Mouse (Mus musculus) liver, embryonic 14.5 days (tissue): Measurements from ENCODE around the gene Otol1. TPM values are rescaled to one million over a fixed set of nuclear protein-coding genes. Genes with fewer than 3 reads are reported as not detected.

Experiments
- ATAC-seq: fragments of 200-750 bp; cut with Nextera tagmentation; 2 replicates; pipeline ENCODE4 v1.8.0; 2017; ENCODE audit warnings: moderate number of reproducible peaks, mild to moderate bottlenecking, moderate library complexity; ENCODE audit not compliant: insufficient read depth
- DNase-seq, 3 experiments: peaks; one replicate each; pipeline ENCODE4 v3.0.0-alpha.2; 2012 to 2013; ENCODE audit warnings: low read depth in 3 of 3, low spot score in 3 of 3
- H3K27ac ChIP-seq: fragments of 300-500 bp; sonication (generic); 2 replicates; pipeline ENCODE4 v1.5.1; 2014; ENCODE audit warnings: moderate library complexity, mild to moderate bottlenecking, control low read depth, inconsistent platforms
- H3K27me3 ChIP-seq: fragments of 300-500 bp; sonication (generic); 2 replicates; pipeline ENCODE4 v1.6.1; 2014; ENCODE audit warnings: mild to moderate bottlenecking, low read length, moderate library complexity; ENCODE audit not compliant: control insufficient read depth, insufficient read depth
- H3K36me3 ChIP-seq: fragments of 300-500 bp; sonication (generic); replicated peaks from 2 replicates; pipeline ENCODE4 v1.6.1; 2014; ENCODE audit warnings: low read depth; ENCODE audit not compliant: control insufficient read depth, insufficient read depth
- H3K4me1 ChIP-seq, 2 experiments: fragments of 200-500 bp in 1 of 2; fragments of 300-500 bp in 1 of 2; sonication (generic) in 1 of 2; replicated peaks; 2 replicates each; pipeline ENCODE4 v1.6.1; 2012 to 2014; ENCODE audit warnings: antibody characterized with exemption in 1 of 2, inconsistent platforms in 1 of 2, low read length in 1 of 2; ENCODE audit not compliant: control insufficient read depth in 2 of 2, insufficient read depth in 2 of 2
- H3K4me2 ChIP-seq: fragments of 300-500 bp; sonication (generic); 2 replicates; pipeline ENCODE4 v1.6.1; 2014; ENCODE audit warnings: low read depth, mild to moderate bottlenecking, control low read depth, moderate library complexity
- H3K4me3 ChIP-seq, 2 experiments: fragments of 200-500 bp in 1 of 2; fragments of 300-500 bp in 1 of 2; sonication (generic) in 1 of 2; 2 replicates each; pipeline ENCODE4 v1.5.1; 2012 to 2014; ENCODE audit warnings: low read depth in 2 of 2, low read length in 2 of 2, mild to moderate bottlenecking in 2 of 2, control low read depth in 1 of 2, inconsistent platforms in 1 of 2, moderate library complexity in 1 of 2; ENCODE audit not compliant: insufficient read depth in 1 of 2
- H3K9ac ChIP-seq: fragments of 300-500 bp; sonication (generic); replicated peaks from 2 replicates; pipeline ENCODE4 v1.6.1; 2014; ENCODE audit warnings: mild to moderate bottlenecking, control low read depth, moderate library complexity
- H3K9me3 ChIP-seq: fragments of 300-500 bp; sonication (generic); 2 replicates; pipeline ENCODE4 v1.6.1; 2016; ENCODE audit warnings: low read length, mixed read lengths; ENCODE audit not compliant: control insufficient read depth
- CTCF ChIP-seq: IDR thresholded peaks from 2 replicates; pipeline ENCODE4 v1.5.1; 2016; ENCODE audit warnings: antibody characterized with exemption, low read depth, control low read depth
- EP300 ChIP-seq: IDR thresholded peaks from 2 replicates; pipeline ENCODE4 v1.6.1; 2016; ENCODE audit warnings: antibody characterized with exemption, low read depth
- WGBS: fragments of 180-500 bp; shearing (Covaris S2); extraction: QIAGEN DNeasy Blood & Tissue Kit; methylation state at CpG from one replicate; pipeline ENCODE4 v1.1.7; 2014; ENCODE audit not compliant: insufficient replicate concordance; 5-methylcytosine and 5-hydroxymethylcytosine counted together
- polyA plus RNA-seq, 2 experiments: library from polyadenylated mRNA; depleted of rRNA in 1 of 2; stranded (reverse) in 1 of 2; unstranded in 1 of 2; fragments of >200 nt; fragmentation: Nextera tagmentation in 1 of 2; extraction: Ambion mirVana in 1 of 2; gene quantifications; 2 replicates each; pipeline versions ENCODE4 v1.2.1 to v1.2.3; 2012 to 2014

Otol1 gene
- polyA plus RNA-seq, 2 experiments, result not detected

DNA sequence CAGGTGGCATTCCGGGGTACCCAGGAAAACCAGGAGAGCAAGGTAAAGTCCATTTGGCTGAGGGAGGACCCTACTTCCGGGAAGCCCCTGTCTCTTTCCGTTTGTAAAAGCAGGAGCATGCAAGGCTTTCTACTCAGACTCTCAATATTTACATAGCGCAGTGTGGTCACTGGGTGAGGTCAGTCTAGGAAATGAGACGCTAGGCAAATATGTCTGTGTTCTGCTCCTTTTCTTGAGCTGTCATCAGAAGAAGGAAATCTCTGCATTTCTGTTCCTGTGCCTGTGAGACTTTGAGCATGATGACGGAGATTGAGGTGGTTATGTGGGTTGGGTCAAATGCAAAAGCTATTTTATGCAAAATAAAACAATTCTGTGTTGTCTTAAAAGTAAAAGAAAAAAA is 19.2 kb downstream of the Otol1 start:
- DNase-seq (no peak), ATAC-seq (no peak)
- H3K9ac ChIP-seq, result no peak overlapping the region
- no peak overlapping the region for H3K4me2 ChIP-seq
- H3K36me3 ChIP-seq, result no peaks in the 10 kb centered on the region
- TF ChIP-seq EP300 (no peak), CTCF (no peak)
- no peaks in the 10 kb centered on the region for H3K27me3 ChIP-seq
- H3K4me3 ChIP-seq, result no peak overlapping the region
- no peak overlapping the region for H3K27ac ChIP-seq
- H3K4me1 ChIP-seq, result no peaks in the 10 kb centered on the region
- 52% methylated on average over 6 of the region's 6 CpGs for WGBS
- H3K9me3 ChIP-seq, result no peaks in the 10 kb centered on the region

DNA sequence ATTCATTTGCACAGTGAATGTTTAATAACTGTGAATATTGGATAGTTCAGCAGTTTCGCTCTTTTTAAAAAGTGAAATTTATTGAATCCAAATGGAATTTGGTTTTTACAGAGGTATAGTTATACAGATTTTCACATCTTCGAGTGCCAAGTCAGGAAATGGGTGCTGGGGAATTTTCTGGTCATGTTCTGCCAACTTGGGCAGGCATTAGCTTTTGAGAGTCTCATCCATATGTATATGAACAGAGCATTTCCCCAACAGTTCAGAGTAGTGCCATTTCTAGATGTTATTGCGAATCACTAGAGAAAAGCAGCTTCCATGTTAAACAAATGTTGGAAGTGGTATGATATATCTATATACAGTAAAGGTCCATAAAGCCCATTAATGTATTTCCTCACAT is 21.8 kb downstream of the Otol1 start:
- Histone ChIP-seq H3K27ac (no peak overlapping the region), H3K9ac (no peak overlapping the region), H3K9me3 (no peaks in the 10 kb centered on the region), H3K4me3 (no peak overlapping the region), H3K27me3 (no peaks in the 10 kb centered on the region), H3K4me2 (no peak overlapping the region), H3K4me1 (no peaks in the 10 kb centered on the region), H3K36me3 (no peaks in the 10 kb centered on the region)
- DNase-seq (no peak), ATAC-seq (no peak)
- TF ChIP-seq EP300 (no peak), CTCF (no peak)
- WGBS, result 48% methylated on average over 3 of the region's 3 CpGs

DNA sequence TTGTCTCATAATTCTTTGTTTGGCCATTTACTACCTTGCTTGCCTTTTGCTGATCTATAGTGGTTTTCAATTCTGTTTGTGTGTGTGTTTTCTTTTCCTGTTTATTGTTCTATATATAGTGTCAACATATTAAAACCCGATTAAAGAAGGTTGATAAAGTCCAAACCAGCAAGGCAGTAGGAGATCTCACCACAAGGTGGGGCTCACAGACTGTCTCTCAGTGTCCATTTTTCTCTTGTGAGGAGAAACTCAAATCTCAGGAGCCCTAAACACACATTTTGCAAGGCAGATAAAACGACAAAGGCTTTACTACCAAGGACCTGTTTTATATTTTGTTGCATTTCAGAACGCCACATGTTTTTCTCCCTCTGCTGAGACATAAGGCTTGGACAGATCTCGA is 28.2 kb downstream of the Otol1 start:
- Histone ChIP-seq H3K4me2 (no peak overlapping the region), H3K36me3 (no peaks in the 10 kb centered on the region), H3K27me3 (no peaks in the 10 kb centered on the region), H3K4me3 (no peak overlapping the region), H3K27ac (no peak overlapping the region), H3K4me1 (no peaks in the 10 kb centered on the region), H3K9me3 (no peaks in the 10 kb centered on the region), H3K9ac (no peak overlapping the region)
- no peak for DNase-seq
- TF ChIP-seq CTCF (no peak), EP300 (no peak)
- WGBS, result 38% methylated on average over 4 of the region's 4 CpGs
- no peak for ATAC-seq

Other genes starting within 250 kb of the Otol1 start
- 0.16 and 0.31 TPM in 2 replicates for gene Sptssb, start 147.7 kb upstream of the Otol1 start, polyA plus RNA-seq (2012; rRNA removed)
- gene Sptssb, start 147.7 kb upstream of the Otol1 start, polyA plus RNA-seq (2014; fragmentation: Nextera tagmentation; extraction: Ambion mirVana), result 0.35 and 0.51 TPM in 2 replicates